Mouse (Mus musculus): ENCODE measurements at regions not wholly inside any gene's neighbourhood (a gene's known extent, or its start where the extent isn't known, plus 50 kb on each side); places are given as distances from the start of the nearest gene placed in this dataset.

DNA sequence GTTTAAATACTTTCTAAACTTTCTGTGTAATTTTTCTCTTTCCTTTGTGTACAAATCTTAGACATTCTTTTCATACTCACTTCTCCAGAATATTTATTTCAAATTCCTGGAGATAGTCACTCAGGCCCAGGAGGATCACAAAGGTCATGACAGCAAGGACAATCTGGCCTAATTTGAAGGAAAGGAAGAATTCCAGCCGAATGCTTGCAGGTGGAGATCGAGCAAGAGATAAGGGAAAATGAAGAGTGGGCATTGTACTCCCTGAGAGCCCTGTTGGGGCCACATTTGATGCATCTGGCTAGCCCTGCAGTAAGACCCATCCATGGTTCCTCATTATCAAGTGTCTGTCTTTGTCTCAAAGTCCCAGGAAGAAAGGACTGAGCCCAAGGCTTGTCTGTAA lies 66.0 kb upstream of the Jazf1 start:
- DNase-seq = no peak

DNA sequence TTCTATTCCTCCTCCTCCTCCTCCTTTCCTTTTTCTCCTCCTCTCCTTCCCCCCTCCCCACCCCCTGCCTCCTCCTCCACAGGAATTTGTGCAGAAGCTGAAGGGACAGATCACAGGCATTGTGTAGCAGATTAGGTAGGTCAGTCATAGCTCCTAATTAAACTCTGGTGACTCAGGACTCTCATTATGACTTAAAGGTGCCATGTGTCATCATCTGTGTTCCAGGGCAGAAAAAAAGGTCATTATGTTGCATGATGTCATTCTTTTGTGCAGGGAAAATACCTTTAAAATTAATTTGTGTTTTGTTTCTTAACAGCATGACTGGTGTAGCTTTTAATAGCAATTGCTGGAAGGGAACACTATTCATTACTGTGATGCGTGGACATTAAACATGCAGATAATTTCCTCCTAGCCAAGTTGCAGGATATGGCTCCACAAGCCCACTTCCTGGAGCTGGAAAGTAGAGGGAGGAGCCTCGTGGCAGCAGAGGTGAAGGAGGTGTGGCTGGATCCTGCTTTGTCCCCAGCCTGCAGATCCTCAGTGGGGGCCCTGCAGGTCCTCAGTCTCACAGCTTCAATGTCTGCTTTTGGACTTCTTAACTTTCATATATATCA lies 62.4 kb upstream of the Jazf1 start:
- DNase-seq = no peak

DNA sequence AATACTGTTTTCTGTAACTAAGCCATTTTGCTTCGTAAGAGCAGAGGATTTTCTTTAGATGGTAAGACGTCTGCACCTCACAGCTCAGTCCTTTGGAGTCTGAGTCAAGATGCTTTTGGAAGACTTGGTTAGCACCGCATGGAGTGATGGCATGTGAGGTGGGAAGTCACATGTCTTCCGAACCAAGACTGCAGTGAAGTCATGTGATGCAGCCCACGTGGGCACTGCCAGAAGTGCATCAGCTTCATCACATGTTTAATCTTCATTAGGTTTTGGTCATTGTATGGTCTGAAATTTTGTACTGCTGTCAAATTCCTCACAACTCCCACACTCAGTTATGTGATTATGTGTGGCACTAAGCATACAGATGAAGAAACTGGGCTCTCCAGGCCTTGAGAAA lies 58.3 kb upstream of the Jazf1 start:
- no peak for DNase-seq

DNA sequence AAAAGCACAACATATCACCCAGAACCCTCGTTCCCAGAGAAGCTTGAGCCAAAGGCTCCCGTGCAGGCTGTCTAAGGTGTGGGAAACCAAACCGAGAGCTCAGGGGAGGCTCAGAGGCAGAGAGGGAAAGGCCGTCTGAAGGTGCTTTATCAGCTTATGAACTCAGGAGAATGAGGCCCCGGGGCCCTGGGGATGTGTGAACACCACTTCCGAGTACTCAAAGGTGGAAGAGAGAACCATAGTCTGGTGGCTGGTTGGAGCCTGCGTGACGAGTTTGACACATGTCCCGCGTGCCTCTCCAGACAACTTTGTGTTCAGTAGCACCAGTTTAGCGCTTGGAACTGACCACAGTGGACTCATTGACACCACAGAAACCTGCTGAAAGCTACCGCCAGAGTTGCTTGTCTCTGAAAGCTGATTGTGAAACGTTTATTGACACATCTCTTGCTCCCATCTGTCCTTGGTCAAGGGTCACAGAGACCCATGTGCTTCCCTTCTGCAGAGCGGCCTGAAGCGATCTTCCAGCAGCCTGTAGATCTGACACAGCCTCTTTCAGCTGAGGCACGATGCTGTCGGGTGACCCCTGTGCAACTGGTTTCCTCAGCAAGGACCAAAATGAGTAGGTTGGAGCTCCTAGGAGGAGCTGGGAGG lies 56.5 kb upstream of the Jazf1 start:
- DNase-seq = peak; percentile 19

DNA sequence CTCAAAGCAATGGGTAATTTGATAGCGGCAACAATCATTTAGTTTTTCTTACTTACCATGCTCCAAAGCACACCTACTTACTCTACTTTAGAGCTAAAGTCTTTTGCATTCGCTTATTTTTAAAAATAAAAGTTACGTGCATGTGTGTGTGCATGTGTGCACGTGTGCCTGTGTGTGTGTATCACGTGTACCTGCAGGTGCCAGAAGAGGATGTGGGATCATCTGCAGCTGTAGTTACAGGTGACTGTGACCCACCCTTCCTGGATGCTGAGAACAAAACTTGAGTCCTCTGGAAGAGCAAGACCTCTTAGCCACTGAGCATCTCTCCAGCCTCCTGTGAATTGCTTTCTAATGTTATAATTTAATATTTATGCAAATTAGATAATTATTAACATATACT lies 52.0 kb upstream of the Jazf1 start:
- DNase-seq = no peak
